Mouse (Mus musculus) urinary bladder, adult 18-20 months (tissue): ENCODE data around the gene Hdac4.

Experiments
- DNase-seq, 2 experiments: peaks; one replicate each; pipeline ENCODE4 v3.0.0; 2022; ENCODE audit warnings: low spot score in 2 of 2, mixed read lengths in 2 of 2

Gene Hdac4

DNA sequence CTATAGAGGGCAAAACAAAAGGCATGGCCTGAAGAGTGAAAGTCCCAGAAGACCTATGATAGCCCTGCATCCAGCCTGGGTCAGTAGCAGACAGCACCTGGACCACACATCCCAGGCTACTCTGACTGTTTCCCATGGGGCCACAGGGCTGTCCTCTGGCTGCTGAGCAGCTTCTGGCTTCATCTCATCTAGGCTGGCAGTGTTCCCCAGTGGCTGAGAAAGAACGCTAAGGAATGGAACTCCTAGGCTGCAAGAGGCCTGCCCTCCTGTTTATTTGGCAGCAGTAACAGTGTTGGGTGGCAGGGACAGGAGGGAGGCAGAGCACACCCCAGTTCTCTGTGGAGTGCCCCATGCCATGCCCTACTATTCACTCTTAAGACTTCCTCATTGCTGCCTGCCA is 228.5 kb downstream of the Hdac4 start:
- DNase-seq, result no peak

DNA sequence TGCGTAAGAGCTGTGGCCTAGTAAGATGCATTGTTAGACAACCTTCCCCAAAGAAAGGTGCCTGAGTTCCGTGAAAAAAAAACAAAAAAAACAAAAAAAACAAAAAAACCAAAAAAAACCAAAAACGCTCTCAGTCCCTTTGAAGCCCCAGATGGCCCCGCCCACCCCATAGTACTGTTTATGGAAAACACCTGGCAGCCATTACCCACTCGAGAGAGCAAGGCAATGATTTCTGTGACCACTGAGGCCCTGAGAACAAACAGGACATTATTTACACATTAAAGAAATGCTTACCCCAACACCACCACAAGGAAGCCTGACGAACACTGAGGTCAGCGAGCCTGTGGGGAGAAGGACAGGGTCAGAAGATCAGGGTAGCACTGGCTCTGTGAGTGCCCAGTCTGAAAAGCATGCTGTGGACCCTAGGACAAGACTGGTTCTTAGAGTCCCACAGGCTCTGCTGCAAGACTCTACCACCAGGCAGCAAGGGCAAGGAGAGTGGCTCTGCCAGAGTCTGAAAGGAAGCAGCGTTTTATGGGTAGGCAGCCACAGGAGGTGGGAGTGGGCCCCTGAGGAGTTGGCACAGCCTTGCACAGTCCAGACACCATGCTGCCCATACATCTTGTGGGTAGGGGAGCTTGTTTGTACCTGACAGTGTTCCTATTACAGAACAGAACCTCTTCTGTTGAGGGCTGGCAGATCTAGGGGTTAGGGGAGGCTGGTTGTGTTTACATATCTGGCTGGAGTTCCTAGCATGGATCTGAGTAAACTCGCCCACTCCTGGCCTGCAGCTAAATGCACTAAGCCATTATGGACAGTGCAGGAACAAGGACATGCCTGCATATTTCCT is 230.8 kb downstream of the Hdac4 start:
- DNase-seq, result no peak

DNA sequence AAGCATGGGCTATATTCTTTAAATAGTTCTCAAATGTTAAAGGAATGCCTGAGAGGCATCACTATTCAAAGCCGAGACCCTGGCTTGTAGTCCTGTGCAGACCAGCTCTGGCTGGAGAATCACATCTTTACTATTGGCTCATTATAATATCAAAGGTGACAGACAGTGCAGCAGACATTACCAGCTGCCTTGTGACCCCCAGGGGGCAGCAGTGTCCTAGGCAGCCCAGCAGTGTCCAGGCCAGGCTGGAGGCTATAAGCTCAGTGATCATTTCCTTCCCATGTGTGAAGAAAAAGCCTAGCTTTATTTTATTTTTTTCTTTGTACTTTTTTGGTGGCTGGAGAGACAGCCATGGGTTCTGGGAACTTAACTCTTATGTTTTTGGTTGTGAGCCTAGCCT is 233.2 kb downstream of the Hdac4 start:
- DNase-seq, result peak in 1 of 2 experiments; percentile 41

DNA sequence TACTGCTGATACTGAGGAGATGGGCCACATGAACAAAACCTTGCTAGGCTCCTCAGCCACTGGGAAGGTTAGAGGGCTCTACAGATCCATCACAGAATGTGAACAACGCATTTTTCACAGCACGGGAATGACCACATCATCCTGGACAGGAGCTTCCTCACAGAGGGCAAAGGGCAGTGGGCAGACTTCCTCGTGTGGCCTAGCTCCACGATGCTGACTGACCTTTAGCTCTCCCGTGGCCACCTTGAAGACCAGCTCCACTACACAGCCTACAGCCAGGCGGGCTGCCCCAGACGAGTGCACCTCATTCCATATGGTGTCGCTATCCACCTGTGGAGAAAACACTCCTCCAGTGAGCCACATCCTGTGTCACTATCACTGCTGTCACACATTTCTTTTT is 234.3 kb downstream of the Hdac4 start:
- DNase-seq, result no peak

DNA sequence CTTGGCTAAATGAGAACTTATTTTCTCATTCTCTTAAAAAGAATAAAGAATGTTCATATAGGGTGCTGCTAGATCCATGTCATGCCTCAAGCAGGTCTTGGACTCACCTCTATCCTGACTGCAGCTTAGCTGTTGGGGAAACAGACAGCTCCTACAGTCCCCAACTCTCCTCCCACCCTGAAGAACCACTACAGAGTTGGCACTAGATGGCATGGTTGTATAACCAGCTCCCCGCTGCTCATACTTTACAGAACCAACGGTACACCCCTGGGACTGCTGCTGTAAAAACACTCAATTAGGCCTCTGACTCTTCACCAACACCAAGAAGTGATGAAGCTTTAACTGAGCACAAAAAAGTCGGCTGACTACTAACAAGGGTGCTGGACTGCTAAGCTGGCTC is 235.6 kb downstream of the Hdac4 start:
- DNase-seq, result no peak

DNA sequence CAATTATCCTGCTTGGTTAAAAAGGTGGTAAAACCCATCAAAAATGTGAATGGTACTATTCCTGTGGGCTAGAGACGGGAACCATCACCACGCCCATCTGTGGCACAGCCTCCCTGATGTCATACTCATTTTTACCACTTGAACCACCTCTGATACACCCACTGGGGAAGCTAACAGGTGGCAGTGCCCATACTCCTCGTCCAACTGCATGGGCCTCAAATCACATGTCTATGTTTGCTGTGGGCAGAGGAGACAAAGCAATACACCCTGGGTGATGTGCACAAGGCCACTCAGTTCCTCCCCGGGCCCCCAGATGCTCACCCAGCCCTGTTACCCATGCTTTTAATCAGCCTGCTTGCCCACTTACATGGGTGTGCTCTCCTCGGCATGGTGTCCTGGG is 236.5 kb downstream of the Hdac4 start:
- no peak for DNase-seq

DNA sequence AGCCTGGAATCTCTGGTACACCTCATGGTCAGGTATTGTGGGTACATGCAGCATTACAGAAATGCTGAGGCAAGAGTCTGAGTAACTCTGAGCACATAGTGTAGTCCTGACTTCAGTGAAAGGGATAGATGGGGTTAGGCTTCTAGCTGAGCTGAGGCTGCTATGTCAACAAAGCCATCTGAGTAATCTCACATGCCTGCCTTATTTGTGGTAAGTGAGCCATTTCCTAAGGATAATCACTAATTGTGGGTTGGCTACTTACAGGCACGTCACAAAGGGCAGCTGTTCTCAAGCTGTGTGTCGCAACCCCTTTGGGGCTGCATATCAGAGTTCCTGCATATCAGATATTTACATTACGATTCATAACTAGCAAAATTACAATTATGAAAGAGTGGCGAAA is 239.3 kb downstream of the Hdac4 start:
- no peak for DNase-seq

DNA sequence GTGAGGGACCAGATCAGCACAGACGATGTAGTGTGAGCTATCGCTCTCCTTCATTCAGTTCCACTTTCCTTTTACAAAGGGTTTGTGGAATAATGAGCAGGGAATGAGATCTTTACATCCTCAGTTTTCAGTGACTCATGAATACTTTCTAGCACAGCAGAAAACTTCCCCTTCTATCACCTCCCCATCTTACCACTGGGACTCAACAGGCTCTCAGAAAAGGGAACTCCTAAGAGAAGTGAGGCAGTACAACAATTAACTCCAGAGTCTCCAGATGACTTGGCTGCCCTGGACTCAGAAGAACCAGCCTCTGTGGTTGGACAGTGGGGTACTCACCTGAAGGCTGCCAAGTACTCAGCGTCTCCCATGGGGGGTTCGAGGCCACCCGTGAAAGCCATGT is 240.5 kb downstream of the Hdac4 start:
- no peak for DNase-seq

DNA sequence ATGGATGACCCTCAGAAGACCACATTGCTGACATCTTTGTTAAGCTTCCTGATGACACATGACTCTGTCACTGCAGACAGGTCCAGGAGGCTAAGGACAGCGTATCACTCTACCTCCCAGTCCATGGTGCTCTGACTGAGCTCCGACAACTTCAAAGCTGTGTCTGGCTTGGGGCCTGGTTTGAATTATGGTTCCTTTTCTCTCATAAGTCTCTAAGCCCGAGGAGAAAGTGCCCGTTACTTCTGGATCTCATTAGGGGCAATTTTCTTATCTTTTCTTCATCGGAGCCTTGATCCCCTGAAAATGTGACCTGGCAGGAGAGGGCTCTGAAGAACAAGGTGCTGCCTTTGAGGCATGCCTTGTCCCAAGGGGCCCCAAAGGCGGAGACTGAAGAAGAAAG is 242.6 kb downstream of the Hdac4 start:
- DNase-seq, result no peak

DNA sequence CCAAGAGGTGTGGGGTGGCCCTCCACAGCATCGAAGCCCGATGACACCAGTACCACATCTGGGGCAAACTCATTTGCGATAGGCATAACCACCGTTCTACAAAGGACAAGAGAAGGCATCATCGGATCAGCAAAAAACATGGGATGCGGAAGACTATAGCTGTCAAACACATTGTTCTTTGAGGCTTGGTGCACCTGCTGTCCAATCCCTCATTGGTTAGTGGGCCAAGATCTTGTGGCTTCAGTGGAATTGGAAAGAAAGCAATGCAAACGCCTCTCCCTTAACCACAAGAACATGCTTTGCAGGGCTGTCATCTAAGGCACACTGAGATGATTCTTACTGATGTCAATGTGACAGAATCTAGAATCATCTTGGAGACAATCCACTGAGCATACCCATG is 248.1 kb downstream of the Hdac4 start:
- DNase-seq, result no peak

DNA sequence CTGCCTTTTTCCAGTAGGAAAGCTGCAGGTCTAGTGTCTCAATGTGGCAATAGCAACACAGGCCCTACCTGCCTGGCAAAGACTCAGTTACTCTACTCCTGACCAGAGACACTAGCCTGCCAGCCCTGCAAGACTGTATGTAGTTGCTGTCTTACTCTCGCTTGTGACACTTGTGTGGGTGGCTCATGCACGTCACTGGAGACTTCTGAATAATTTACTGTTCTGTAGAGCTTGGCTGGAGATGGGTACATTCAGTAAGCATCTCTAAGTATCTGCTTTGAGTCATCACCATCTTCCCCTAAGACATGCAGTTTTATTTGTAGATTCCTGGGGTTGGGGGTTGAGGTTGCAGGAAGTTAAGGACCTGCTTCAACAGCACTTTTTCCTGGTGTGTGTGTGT is 252.9 kb downstream of the Hdac4 start:
- no peak for DNase-seq

DNA sequence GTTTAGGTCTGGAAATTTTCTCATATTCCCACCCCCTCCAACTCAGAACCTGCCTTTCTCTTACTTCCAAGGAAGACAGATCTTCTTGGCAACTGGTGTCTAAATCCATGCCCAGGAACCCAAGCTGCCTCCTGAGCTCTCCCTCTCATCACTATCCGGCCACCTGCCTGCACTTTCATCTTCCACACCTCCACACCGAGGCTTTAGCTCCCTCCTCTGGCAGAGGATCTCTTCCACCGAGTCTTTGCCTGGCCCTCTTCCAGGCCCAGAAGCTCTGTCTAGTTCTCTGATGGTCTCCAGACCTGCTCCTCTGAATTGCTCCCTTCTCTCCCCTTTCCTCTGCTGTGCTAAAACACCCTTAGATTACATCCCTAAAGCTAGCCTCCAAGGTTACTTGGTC is 253.5 kb downstream of the Hdac4 start:
- no peak for DNase-seq

DNA sequence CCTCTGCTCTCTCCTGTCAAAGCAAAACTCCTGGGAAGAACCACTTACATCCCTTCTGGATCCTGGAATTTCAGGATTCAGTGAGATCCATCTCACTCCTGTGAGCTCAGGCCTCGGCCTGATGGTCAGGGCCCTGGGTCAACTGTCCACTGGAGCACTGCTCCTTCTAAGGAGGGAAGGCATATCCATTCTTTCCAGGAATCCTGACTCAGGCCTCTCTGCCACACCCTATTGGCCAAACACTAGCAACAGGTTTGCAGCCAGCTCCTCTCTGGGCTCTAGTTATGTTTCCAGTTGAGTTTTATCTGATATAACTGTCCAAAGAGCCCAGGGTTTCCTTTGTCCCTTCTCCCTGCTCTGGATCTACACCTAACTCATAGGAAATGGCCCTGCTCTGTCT is 254.4 kb downstream of the Hdac4 start:
- DNase-seq, result no peak

DNA sequence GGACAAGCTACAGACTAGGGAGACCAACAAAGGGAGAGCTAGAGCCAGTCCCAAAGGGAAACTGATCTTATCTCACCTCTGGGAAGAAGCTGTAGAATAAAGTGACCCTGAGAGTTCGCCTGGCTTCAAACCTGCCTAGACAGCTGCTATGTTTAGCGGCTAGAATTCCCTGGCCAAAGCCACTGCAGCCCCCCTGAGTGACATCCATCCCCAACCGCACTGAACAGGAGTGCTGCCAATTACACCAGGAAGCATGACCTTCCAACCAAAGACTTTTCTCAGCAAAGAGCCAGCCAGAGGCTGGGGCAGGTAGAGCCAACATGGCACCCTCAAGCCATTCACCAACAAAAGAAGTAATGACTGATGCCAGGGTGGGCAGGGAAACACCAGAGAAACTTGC is 260.3 kb downstream of the Hdac4 start:
- DNase-seq, result no peak

DNA sequence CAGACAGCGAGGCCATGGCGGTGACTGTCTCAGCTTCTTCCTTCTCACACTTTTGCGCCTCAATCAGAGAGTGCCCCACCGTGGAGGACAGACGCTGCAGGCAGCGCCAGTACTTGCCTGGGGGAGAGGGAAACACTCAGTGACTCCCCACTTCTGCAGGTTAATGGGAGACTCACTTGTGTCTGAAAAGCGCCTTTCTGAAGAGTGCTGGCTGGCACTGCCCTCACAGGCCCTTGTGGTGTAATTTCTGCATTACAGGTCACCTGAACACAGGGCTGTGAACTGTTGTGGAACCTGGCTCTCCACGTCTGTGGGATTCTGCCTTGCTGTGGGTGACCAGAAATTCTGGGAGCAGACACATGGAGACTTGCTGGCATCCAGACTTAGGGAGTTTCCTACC is 261.8 kb downstream of the Hdac4 start:
- no peak for DNase-seq

DNA sequence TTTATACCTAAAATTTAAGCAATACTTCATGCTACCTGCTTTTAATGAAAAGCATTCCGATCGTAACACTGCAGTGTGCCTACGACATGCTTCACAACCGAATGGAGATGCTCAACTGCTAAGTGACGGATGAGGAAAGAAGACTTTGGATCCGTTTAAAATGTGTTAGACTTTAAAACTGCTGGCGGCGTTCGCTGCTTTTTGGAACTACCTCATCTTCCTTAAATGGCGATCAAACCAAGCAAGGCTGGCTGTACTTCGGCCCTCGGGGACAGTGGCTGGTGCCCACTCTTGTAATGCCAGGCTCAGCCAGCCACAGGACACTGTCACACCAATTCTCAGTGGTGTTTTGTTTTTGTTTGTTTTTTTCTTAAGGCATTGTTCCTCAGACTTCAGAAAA is 263.3 kb downstream of the Hdac4 start:
- no peak for DNase-seq

DNA sequence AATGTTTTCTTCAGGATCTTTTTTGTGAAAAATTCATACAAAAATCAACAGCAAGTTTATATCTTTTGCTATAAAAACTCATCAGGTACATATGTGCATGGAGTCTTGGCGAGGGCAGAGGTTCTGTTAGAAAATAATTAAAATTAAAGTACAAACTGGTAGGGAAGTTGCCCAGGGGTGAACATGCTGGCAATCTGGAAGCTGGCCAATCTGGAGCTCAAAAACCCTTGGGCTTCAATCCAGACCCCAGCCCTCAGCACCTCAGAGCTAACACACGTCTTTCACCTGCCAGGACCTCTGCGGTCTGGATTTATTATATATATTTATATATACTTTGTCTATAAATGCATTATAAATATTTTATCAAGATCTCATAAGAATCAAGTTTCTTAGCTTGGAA is 263.7 kb downstream of the Hdac4 start:
- no peak for DNase-seq

DNA sequence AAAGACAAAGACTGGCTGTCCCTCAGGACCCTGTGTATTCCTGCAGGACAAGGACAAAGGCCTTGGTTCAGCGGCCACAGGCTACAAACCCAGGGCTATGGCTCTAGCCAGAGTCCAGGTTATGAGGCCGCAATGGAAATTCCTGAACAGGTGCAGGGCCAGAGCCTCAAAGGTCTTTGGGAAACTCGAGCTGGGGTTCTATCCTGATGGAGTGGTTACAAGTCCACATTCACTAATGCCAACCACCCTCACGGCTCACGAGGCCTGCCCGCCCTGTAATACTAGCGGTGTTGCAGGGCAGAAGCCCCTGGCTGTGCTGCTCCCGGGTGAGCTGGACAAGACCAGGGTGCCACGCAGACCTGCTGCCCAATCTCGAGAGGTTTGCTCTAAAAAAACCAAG is 264.3 kb downstream of the Hdac4 start:
- no peak for DNase-seq

DNA sequence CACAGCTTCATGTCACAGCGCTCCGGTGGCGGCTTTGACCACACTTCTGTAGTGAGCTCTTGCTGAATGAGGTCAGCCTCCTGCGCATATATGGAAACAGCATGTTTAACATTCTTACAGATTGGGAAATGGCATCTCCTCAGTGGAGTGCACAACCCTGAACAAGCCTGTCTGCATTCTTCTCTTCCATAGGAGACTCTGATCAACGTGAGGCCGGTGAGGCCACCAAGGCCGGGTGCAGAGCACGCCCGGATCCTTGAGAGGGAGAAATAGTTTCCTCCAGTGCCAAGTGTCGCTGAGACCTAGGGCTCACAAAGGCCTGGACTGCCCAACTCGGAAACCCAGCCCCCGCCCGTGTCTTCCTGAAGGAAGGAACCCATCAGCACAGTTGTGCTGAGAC is 266.4 kb downstream of the Hdac4 start:
- DNase-seq, result no peak

DNA sequence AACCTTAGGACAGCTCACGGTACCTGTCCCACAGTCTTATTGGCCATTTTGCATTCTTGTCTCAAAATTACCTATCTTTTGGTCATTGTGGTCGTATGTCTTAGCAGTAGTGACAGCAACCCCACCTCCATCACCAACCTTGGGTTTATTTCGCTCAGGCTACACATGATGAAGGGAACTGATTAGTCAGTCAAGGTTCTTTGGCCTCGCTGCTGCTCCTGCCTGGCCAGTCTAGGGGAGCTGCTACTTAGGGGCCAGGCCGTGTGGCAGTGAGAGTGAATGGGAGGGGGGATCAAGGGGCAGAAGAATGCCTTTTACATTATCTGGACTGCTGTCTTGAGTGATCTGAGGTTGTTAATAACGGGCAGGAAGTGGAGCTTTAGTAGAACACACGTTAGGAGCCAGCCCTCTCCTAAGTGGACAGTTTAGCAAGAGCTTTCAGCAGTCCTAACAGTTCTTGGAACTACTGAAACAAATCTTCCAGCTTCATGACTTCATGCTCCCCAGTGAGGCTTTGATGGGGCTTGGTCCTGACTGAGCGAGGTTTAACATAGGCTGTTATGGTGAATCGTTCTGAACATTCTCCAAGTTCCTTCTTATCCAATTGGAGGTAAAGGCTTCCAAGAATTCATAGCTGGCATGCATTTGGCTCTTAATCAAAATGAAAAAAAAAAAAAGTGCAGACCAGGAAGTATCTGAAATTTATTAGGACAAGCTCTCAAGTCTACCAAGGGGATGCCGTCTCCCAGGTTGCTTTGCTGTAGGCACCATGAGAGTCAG is 267.8 kb downstream of the Hdac4 start:
- no peak for DNase-seq

DNA sequence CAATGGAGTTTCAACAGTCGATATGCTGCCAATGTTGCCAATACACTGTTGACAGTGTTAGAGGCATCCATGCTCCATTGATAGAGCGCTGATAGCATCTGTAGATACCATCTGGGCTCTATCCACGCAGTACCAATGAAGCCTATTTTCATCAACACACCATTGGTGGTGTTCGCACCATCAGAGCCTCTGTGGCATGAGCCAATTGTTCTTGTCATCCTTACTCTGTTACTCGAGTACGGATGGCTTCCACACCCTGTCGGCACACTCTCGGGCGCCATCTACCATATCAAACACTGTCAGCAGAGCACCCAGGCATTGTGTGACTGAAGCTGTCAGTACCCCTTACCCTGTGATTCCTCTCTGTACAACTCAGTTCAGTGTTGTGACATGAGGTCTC is 271.9 kb downstream of the Hdac4 start:
- no peak for DNase-seq

DNA sequence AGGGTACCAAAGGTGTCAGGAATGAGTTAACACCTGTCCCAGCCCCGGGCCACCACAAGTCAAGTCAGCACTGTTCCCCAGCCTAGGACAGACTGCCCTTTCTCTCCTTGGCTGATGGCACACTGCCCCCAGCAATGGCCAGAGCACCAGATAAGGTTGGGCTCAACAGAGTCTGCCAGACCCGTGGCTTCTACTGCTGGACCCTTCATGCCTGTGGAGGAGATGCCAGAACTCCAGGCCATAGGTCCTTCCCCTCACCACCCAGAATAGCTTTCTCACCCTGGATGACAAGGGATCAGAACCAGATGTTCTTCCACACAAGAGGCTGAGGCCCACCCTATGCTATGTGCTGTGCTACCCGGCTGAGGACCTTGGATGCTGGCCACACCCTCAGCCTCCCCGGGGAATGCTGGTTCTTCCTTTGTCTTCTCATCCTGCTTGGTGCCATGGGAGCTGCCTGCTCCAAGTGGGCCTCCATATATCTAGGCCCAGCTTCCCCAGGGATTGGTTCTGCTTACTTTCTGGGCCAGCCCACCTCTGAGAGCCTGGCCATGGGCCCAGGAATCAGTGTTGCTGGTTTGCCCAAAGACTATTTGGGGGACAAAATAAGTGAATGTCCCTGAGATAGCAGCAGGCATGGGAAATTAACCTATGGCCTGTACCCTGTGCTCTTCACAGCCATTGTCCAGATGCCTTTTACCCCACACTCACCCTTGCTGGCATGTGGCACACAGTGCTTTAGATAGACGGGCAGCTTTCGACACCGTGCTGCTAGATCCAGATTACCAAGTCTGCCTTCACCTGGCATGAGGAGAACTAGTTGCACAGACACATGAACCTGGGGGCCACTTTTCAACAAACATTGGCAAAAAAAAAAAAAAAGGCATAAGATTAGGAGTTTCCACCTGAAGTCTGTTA is 273.0 kb downstream of the Hdac4 start:
- DNase-seq, result no peak
